Mouse (Mus musculus): ENCODE measurements around the gene Sgca. TPM values are rescaled to one million over a fixed set of nuclear protein-coding genes. Genes with fewer than 3 reads are reported as not detected.

Gene Sgca
- polyA plus RNA-seq, 1 experiment from 2014 or later: not detected

GRCm38 (mm10) chr11:94937335-94937781, 38.8 kb downstream of the Sgca start:
- H3K9ac ChIP-seq (replicated peaks): no peak overlapping the region; the same call in 1 of the 2 replicates
- peaks cover 96% of the 10 kb centered on the region for H3K27me3 ChIP-seq
- ATAC-seq (ENCODE audit: low FRiP score, low read depth): peak; percentile 52; the same call in 1 of the 2 replicates

GRCm38 (mm10) chr11:94936851-94937295, 39.3 kb downstream of the Sgca start:
- ATAC-seq (ENCODE audit: low FRiP score, low read depth): peak; percentile 69
- peaks cover 18% of the 10 kb centered on the region for H3K4me1 ChIP-seq
- peak overlapping the region; percentile 22; the same call in 1 of the 2 replicates for H3K27ac ChIP-seq (replicated peaks)
- peaks cover 96% of the 10 kb centered on the region for H3K27me3 ChIP-seq
- peak overlapping the region; percentile 29; the same call in 1 of the 2 replicates for H3K9ac ChIP-seq (replicated peaks)
- under 1% methylated on average over 17 of the region's 17 CpGs for WGBS
- H3K9me3 ChIP-seq: no peaks in the 10 kb centered on the region
- peak overlapping the region; percentile 33 for H3K4me3 ChIP-seq
- peak overlapping the region; percentile 56 for H3K4me2 ChIP-seq (replicated peaks)
- H3K36me3 ChIP-seq: no peaks in the 10 kb centered on the region

More at GRCm38 (mm10) chr11:94937335-94937781, 38.8 kb downstream of the Sgca start:
- no peaks in the 10 kb centered on the region for H3K9me3 ChIP-seq
- H3K4me1 ChIP-seq: peaks cover 18% of the 10 kb centered on the region
- H3K27ac ChIP-seq (replicated peaks): no peak overlapping the region
- no peaks in the 10 kb centered on the region for H3K36me3 ChIP-seq
- under 1% methylated on average over 18 of the region's 18 CpGs for WGBS
- peak overlapping the region; percentile 33 for H3K4me3 ChIP-seq
- H3K4me2 ChIP-seq (replicated peaks): peak overlapping the region; percentile 56

- ATAC-seq (ENCODE audit: low FRiP score, low read depth): no peak
- Histone ChIP-seq H3K9ac (replicated peaks) (peak within 1 kb of the TSS; percentile 29; the same call in 1 of the 2 replicates), H3K4me2 (replicated peaks) (peak within 1 kb of the TSS; percentile 56), H3K4me3 (peak within 1 kb of the TSS; percentile 31), H3K4me1 (peaks cover 18% of the 10 kb centered on the region), H3K27me3 (peaks cover 93% of the 10 kb centered on the region), H3K36me3 (no peaks in the 10 kb centered on the region), H3K27ac (replicated peaks) (peak within 1 kb of the TSS; percentile 22; the same call in 1 of the 2 replicates), H3K9me3 (no peaks in the 10 kb centered on the region)
- WGBS: 15% methylated on average over 19 of the region's 19 CpGs
Measured at GRCm38 (mm10) chr11:94936045-94936444, 40.1 kb downstream of the Sgca start, which contains the start of gene Col1a1. Col1a1 (plus strand) TSS chr11:94936224.

- Histone ChIP-seq H3K27ac (replicated peaks) (no peak overlapping the region), H3K4me2 (replicated peaks) (no peak overlapping the region), H3K9ac (replicated peaks) (no peak overlapping the region), H3K4me3 (no peak overlapping the region), H3K36me3 (no peaks in the 10 kb centered on the region), H3K27me3 (peaks cover 78% of the 10 kb centered on the region), H3K9me3 (no peaks in the 10 kb centered on the region), H3K4me1 (peaks cover 18% of the 10 kb centered on the region)
- ATAC-seq (ENCODE audit: low FRiP score, low read depth): no peak
- 30% methylated on average over 11 of the region's 11 CpGs for WGBS
Measured at GRCm38 (mm10) chr11:94934526-94934925, 41.6 kb downstream of the Sgca start.

GRCm38 (mm10) chr11:94933584-94933983, 42.5 kb downstream of the Sgca start:
- H3K9me3 ChIP-seq: no peaks in the 10 kb centered on the region
- H3K4me1 ChIP-seq: peaks cover 26% of the 10 kb centered on the region
- no peak overlapping the region for H3K4me3 ChIP-seq
- no peak overlapping the region for H3K9ac ChIP-seq (replicated peaks)
- no peak overlapping the region for H3K4me2 ChIP-seq (replicated peaks)
- 19% methylated on average over 8 of the region's 8 CpGs for WGBS
- no peak overlapping the region for H3K27ac ChIP-seq (replicated peaks)
- no peak for ATAC-seq (ENCODE audit: low FRiP score, low read depth)
- no peaks in the 10 kb centered on the region for H3K36me3 ChIP-seq
- H3K27me3 ChIP-seq: peaks cover 70% of the 10 kb centered on the region

- Histone ChIP-seq H3K9ac (replicated peaks) (no peak overlapping the region), H3K4me1 (peaks cover 19% of the 10 kb centered on the region), H3K27ac (replicated peaks) (no peak overlapping the region), H3K27me3 (peaks cover 46% of the 10 kb centered on the region), H3K9me3 (no peaks in the 10 kb centered on the region), H3K4me3 (no peak overlapping the region), H3K36me3 (no peaks in the 10 kb centered on the region), H3K4me2 (replicated peaks) (no peak overlapping the region)
- WGBS: 47% methylated on average over 4 of the region's 4 CpGs
- no peak for ATAC-seq (ENCODE audit: low FRiP score, low read depth)
Measured at GRCm38 (mm10) chr11:94930151-94930550, 46.0 kb downstream of the Sgca start.

GRCm38 (mm10) chr11:94929599-94929998, 46.5 kb downstream of the Sgca start:
- no peak overlapping the region for H3K4me2 ChIP-seq (replicated peaks)
- no peak overlapping the region for H3K4me3 ChIP-seq
- no peaks in the 10 kb centered on the region for H3K9me3 ChIP-seq
- peaks cover 40% of the 10 kb centered on the region for H3K27me3 ChIP-seq
- H3K9ac ChIP-seq (replicated peaks): no peak overlapping the region
- H3K27ac ChIP-seq (replicated peaks): no peak overlapping the region
- 54% methylated on average over 9 of the region's 9 CpGs for WGBS
- peaks cover 19% of the 10 kb centered on the region for H3K4me1 ChIP-seq
- H3K36me3 ChIP-seq: no peaks in the 10 kb centered on the region
- ATAC-seq (ENCODE audit: low FRiP score, low read depth): no peak

GRCm38 (mm10) chr11:94928820-94929219, 47.3 kb downstream of the Sgca start:
- Histone ChIP-seq H3K9ac (replicated peaks) (no peak overlapping the region), H3K27me3 (peaks cover 32% of the 10 kb centered on the region), H3K4me1 (peaks cover 19% of the 10 kb centered on the region), H3K36me3 (no peaks in the 10 kb centered on the region), H3K4me3 (no peak overlapping the region), H3K9me3 (no peaks in the 10 kb centered on the region), H3K27ac (replicated peaks) (peak overlapping the region; percentile 65), H3K4me2 (replicated peaks) (peak overlapping the region; percentile 32)
- ATAC-seq (ENCODE audit: low FRiP score, low read depth): peak; percentile 87
- 6% methylated on average over 13 of the region's 13 CpGs for WGBS

- Histone ChIP-seq H3K4me3 (no peak overlapping the region), H3K27me3 (peaks cover 22% of the 10 kb centered on the region), H3K36me3 (no peaks in the 10 kb centered on the region), H3K27ac (replicated peaks) (no peak overlapping the region), H3K4me2 (replicated peaks) (no peak overlapping the region), H3K9me3 (no peaks in the 10 kb centered on the region), H3K9ac (replicated peaks) (no peak overlapping the region), H3K4me1 (peaks cover 19% of the 10 kb centered on the region)
- WGBS: 48% methylated on average over 5 of the region's 5 CpGs
- ATAC-seq (ENCODE audit: low FRiP score, low read depth): no peak
Measured at GRCm38 (mm10) chr11:94927771-94928291, 48.3 kb downstream of the Sgca start.

GRCm38 (mm10) chr11:94926431-94926830, 49.7 kb downstream of the Sgca start:
- Histone ChIP-seq H3K27ac (replicated peaks) (no peak overlapping the region), H3K4me2 (replicated peaks) (no peak overlapping the region), H3K4me1 (peaks cover 19% of the 10 kb centered on the region), H3K9me3 (no peaks in the 10 kb centered on the region), H3K27me3 (peaks cover 8% of the 10 kb centered on the region; the same call in 1 of the 2 replicates), H3K9ac (replicated peaks) (no peak overlapping the region), H3K4me3 (no peak overlapping the region), H3K36me3 (no peaks in the 10 kb centered on the region)
- 73% methylated on average over 11 of the region's 11 CpGs for WGBS
- no peak for ATAC-seq (ENCODE audit: low FRiP score, low read depth)

GRCm38 (mm10) chr11:94924977-94925376, 51.1 kb downstream of the Sgca start:
- 87% methylated on average over 4 of the region's 4 CpGs for WGBS
- no peak overlapping the region for H3K4me2 ChIP-seq (replicated peaks)
- H3K4me3 ChIP-seq: no peak overlapping the region
- no peak overlapping the region for H3K9ac ChIP-seq (replicated peaks)
- H3K4me1 ChIP-seq: peaks cover 19% of the 10 kb centered on the region
- no peaks in the 10 kb centered on the region for H3K36me3 ChIP-seq
- no peaks in the 10 kb centered on the region for H3K9me3 ChIP-seq
- H3K27ac ChIP-seq (replicated peaks): no peak overlapping the region
- H3K27me3 ChIP-seq: 0 out of 2 replicates have a peak, but pooled peaks cover 8% of the 10 kb centered on the region
- ATAC-seq (ENCODE audit: low FRiP score, low read depth): no peak

GRCm38 (mm10) chr11:94920996-94921401, 55.1 kb downstream of the Sgca start:
- 67% methylated on average over 6 of the region's 6 CpGs for WGBS
- H3K4me2 ChIP-seq (replicated peaks): no peak overlapping the region
- no peaks in the 10 kb centered on the region for H3K36me3 ChIP-seq
- H3K27ac ChIP-seq (replicated peaks): no peak overlapping the region
- no peak for ATAC-seq (ENCODE audit: low FRiP score, low read depth)
- H3K9ac ChIP-seq (replicated peaks): no peak overlapping the region
- no peaks in the 10 kb centered on the region for H3K9me3 ChIP-seq
- H3K27me3 ChIP-seq: no peaks in the 10 kb centered on the region
- H3K4me3 ChIP-seq: no peak overlapping the region
- peaks cover 6% of the 10 kb centered on the region; the same call in 1 of the 2 replicates for H3K4me1 ChIP-seq

All from midbrain, embryonic 12.5 days (tissue).